Mouse (Mus musculus): ENCODE measurements around the gene Ston2. TPM values are rescaled to one million over a fixed set of nuclear protein-coding genes. Genes with fewer than 3 reads are reported as not detected.

The Ston2 gene
- polyA plus RNA-seq, 1 experiment from 2014 or later: 10.5 TPM

GRCm38 (mm10) chr12:91780531-91780930 lies 7.7 kb downstream of the Ston2 start:
- H3K4me3 ChIP-seq (ENCODE audit: low read depth, low read length): no peak overlapping the region
- no peak overlapping the region for H3K27ac ChIP-seq (ENCODE audit: low read depth, low read length)
- no peaks in the 10 kb centered on the region for H3K27me3 ChIP-seq (ENCODE audit: control insufficient read depth, insufficient read depth, low read length)
- no peaks in the 10 kb centered on the region for H3K36me3 ChIP-seq (ENCODE audit: control insufficient read depth, insufficient read depth, low read length)
- WGBS: 67% methylated on average over 3 of the region's 3 CpGs
- H3K4me2 ChIP-seq (replicated peaks; ENCODE audit: low read depth, low read length): no peak overlapping the region
- H3K4me1 ChIP-seq (replicated peaks; ENCODE audit: control insufficient read depth, insufficient read depth, low read length): no peaks in the 10 kb centered on the region
- no peak overlapping the region for H3K9ac ChIP-seq (ENCODE audit: low read depth, low read length)
- no peaks in the 10 kb centered on the region for H3K9me3 ChIP-seq (ENCODE audit: control insufficient read depth, low read length)
- ATAC-seq (ENCODE audit: low FRiP score) (no peak), DNase-seq (ENCODE audit: low spot score) (no peak)

- under 1% methylated on average over 34 of the region's 35 CpGs for WGBS
- H3K27ac ChIP-seq (ENCODE audit: low read depth, low read length): no peak overlapping the region
- peak overlapping the region; percentile 77 for H3K4me3 ChIP-seq (ENCODE audit: low read depth, low read length)
Measured at GRCm38 (mm10) chr12:91779004-91779365, 9.2 kb downstream of the Ston2 start.

GRCm38 (mm10) chr12:91778211-91779003 lies 9.8 kb downstream of the Ston2 start:
- Histone ChIP-seq H3K36me3 (ENCODE audit: control insufficient read depth, insufficient read depth, low read length) (no peaks in the 10 kb centered on the region), H3K4me3 (ENCODE audit: low read depth, low read length) (peak overlapping the region; percentile 77), H3K27me3 (ENCODE audit: control insufficient read depth, insufficient read depth, low read length) (no peaks in the 10 kb centered on the region), H3K4me2 (replicated peaks; ENCODE audit: low read depth, low read length) (peak overlapping the region; percentile 93), H3K27ac (ENCODE audit: low read depth, low read length) (no peak overlapping the region; the same call in 1 of the 2 replicates), H3K9ac (ENCODE audit: low read depth, low read length) (peak overlapping the region; percentile 48), H3K9me3 (ENCODE audit: control insufficient read depth, low read length) (no peaks in the 10 kb centered on the region), H3K4me1 (replicated peaks; ENCODE audit: control insufficient read depth, insufficient read depth, low read length) (no peaks in the 10 kb centered on the region)
- WGBS: 1% methylated on average over 49 of the region's 51 CpGs
- ATAC-seq (ENCODE audit: low FRiP score) (peak; percentile 91), DNase-seq (ENCODE audit: low spot score) (no peak)

More at GRCm38 (mm10) chr12:91779004-91779365, 9.2 kb downstream of the Ston2 start:
- Histone ChIP-seq H3K27me3 (ENCODE audit: control insufficient read depth, insufficient read depth, low read length) (no peaks in the 10 kb centered on the region), H3K9ac (ENCODE audit: low read depth, low read length) (peak overlapping the region; percentile 48), H3K9me3 (ENCODE audit: control insufficient read depth, low read length) (no peaks in the 10 kb centered on the region), H3K4me2 (replicated peaks; ENCODE audit: low read depth, low read length) (peak overlapping the region; percentile 93), H3K36me3 (ENCODE audit: control insufficient read depth, insufficient read depth, low read length) (no peaks in the 10 kb centered on the region), H3K4me1 (replicated peaks; ENCODE audit: control insufficient read depth, insufficient read depth, low read length) (no peaks in the 10 kb centered on the region)
- DNase-seq (ENCODE audit: low spot score) (peak; percentile 89), ATAC-seq (ENCODE audit: low FRiP score) (peak; percentile 98)

DNA sequence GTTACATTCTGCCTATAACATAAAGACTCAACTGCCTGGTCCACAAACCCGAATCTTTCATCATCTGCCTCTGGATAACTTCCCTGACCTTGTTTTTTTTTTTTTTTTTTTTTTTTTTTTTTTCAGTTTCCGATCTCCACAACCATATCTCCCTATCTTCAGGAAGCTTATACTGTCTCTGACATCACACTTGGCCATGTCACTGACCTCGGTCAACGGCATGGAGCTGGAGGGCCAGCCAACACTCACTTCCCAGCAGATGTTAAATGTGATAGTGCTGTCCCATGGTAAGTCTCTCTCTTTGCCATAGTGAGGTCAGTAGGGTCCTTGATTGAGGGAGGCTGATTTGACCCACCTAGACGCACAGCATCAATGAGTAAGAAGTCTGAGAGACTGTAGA lies 11.8 kb downstream of the Ston2 start:
- Histone ChIP-seq H3K27me3 (ENCODE audit: control insufficient read depth, insufficient read depth, low read length) (no peaks in the 10 kb centered on the region), H3K27ac (ENCODE audit: low read depth, low read length) (no peak overlapping the region), H3K4me1 (replicated peaks; ENCODE audit: control insufficient read depth, insufficient read depth, low read length) (no peaks in the 10 kb centered on the region), H3K36me3 (ENCODE audit: control insufficient read depth, insufficient read depth, low read length) (no peaks in the 10 kb centered on the region), H3K4me3 (ENCODE audit: low read depth, low read length) (no peak overlapping the region), H3K9ac (ENCODE audit: low read depth, low read length) (no peak overlapping the region), H3K4me2 (replicated peaks; ENCODE audit: low read depth, low read length) (no peak overlapping the region), H3K9me3 (ENCODE audit: control insufficient read depth, low read length) (no peaks in the 10 kb centered on the region)
- ATAC-seq (ENCODE audit: low FRiP score) (no peak), DNase-seq (ENCODE audit: low spot score) (no peak)
- 84% methylated on average over 5 of the region's 5 CpGs for WGBS

- Histone ChIP-seq H3K4me3 (ENCODE audit: low read depth, low read length) (no peak overlapping the region), H3K27me3 (ENCODE audit: control insufficient read depth, insufficient read depth, low read length) (no peaks in the 10 kb centered on the region), H3K36me3 (ENCODE audit: control insufficient read depth, insufficient read depth, low read length) (no peaks in the 10 kb centered on the region), H3K4me2 (replicated peaks; ENCODE audit: low read depth, low read length) (no peak overlapping the region), H3K9me3 (ENCODE audit: control insufficient read depth, low read length) (no peaks in the 10 kb centered on the region), H3K4me1 (replicated peaks; ENCODE audit: control insufficient read depth, insufficient read depth, low read length) (no peaks in the 10 kb centered on the region), H3K27ac (ENCODE audit: low read depth, low read length) (no peak overlapping the region), H3K9ac (ENCODE audit: low read depth, low read length) (no peak overlapping the region)
- ATAC-seq (ENCODE audit: low FRiP score): no peak
- DNase-seq (ENCODE audit: low spot score): no peak
- WGBS: 81% methylated on average over 8 of the region's 8 CpGs
Measured at GRCm38 (mm10) chr12:91774811-91775284, 13.3 kb downstream of the Ston2 start.

DNA sequence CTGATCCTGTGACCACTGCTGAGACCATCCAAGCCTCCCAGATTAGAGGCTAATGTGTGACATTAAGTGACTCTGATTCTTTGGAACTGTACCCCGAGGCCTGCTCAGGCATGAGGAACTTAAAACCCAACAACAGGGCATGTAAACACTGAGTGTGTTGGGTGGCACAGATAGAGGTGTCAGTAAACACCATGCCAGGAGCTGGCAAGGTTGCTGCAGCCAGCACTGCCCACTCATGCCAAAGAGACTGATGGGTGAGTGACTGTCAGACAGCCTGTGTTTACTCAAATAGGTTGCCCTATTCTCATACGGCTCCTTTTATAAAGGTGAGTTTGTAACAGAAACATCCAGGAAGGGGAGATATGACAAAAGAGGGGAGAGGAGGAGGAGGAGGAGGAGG lies 19.3 kb downstream of the Ston2 start:
- 92% methylated on average over 1 of the region's 2 CpGs for WGBS
- no peak overlapping the region for H3K4me2 ChIP-seq (replicated peaks; ENCODE audit: low read depth, low read length)
- DNase-seq (ENCODE audit: low spot score) (no peak), ATAC-seq (ENCODE audit: low FRiP score) (no peak)
- no peaks in the 10 kb centered on the region for H3K36me3 ChIP-seq (ENCODE audit: control insufficient read depth, insufficient read depth, low read length)
- H3K27me3 ChIP-seq (ENCODE audit: control insufficient read depth, insufficient read depth, low read length): no peaks in the 10 kb centered on the region
- no peak overlapping the region for H3K9ac ChIP-seq (ENCODE audit: low read depth, low read length)
- H3K9me3 ChIP-seq (ENCODE audit: control insufficient read depth, low read length): no peaks in the 10 kb centered on the region
- H3K4me3 ChIP-seq (ENCODE audit: low read depth, low read length): no peak overlapping the region
- H3K4me1 ChIP-seq (replicated peaks; ENCODE audit: control insufficient read depth, insufficient read depth, low read length): peaks cover 8% of the 10 kb centered on the region; the same call in 1 of the 2 replicates
- H3K27ac ChIP-seq (ENCODE audit: low read depth, low read length): no peak overlapping the region

DNA sequence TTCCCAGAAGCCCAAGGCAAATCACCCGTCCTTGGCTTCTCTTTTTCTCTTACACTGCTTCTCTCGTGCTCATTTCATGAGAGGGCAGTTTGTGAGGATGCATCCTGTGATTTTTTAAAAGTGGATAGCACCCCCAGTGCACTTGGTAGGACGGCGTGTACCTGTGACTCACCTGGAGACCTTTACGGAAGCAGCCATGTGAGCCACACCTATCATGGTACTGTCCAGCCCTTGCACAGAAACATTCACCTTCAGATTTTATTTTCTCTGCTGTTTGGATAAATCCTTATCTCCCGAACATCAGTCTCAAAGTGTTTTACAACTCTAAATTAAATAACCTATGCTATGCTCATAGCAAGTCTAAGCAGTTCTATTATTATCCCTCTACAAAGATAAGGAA lies 20.0 kb downstream of the Ston2 start:
- Histone ChIP-seq H3K9me3 (ENCODE audit: control insufficient read depth, low read length) (no peaks in the 10 kb centered on the region), H3K27ac (ENCODE audit: low read depth, low read length) (no peak overlapping the region), H3K4me1 (replicated peaks; ENCODE audit: control insufficient read depth, insufficient read depth, low read length) (peaks cover 8% of the 10 kb centered on the region; the same call in 1 of the 2 replicates), H3K9ac (ENCODE audit: low read depth, low read length) (no peak overlapping the region), H3K4me2 (replicated peaks; ENCODE audit: low read depth, low read length) (no peak overlapping the region), H3K27me3 (ENCODE audit: control insufficient read depth, insufficient read depth, low read length) (no peaks in the 10 kb centered on the region), H3K4me3 (ENCODE audit: low read depth, low read length) (no peak overlapping the region), H3K36me3 (ENCODE audit: control insufficient read depth, insufficient read depth, low read length) (no peaks in the 10 kb centered on the region)
- 91% methylated on average over 6 of the region's 6 CpGs for WGBS
- ATAC-seq (ENCODE audit: low FRiP score): no peak
- no peak for DNase-seq (ENCODE audit: low spot score)

DNA sequence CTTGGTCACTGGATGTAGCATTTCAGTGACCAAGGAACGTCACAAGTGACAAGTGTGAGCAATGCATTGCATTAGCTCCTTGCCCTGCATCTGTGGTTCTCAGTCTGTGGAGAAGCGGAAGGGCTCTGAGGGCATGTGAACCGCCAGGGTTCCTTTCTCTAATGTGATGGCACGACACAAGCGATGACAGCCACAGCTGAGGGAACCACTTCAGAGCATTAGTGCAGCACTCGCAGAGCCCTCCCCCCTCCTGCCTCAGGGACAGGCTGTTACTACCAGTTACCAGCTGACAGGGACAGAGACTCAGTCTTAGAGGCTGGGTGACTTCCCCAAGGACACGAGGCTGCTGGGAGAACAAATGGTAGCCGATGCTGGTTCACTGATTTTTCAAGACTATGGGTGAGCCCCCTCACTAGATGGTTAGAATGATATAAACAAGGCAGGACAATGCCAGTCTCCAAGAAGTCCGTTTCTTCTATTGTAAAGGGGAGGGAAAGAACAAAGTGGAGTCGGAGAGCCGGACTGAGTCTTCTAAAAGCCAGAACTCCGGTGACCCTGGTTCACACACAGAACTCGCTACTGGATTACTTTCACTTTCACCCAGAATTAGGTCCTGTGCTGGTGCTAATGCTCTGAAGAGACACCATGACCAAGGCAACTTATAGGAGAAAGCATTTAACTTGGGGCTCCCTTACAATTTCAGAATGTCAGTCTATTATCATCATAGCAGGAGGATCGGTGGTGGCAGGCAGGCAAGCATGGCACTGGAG lies 21.7 kb downstream of the Ston2 start:
- H3K4me3 ChIP-seq (ENCODE audit: low read depth, low read length): peak overlapping the region; percentile 12; the same call in 1 of the 2 replicates
- ATAC-seq (ENCODE audit: low FRiP score) (peak; percentile 88), DNase-seq (ENCODE audit: low spot score) (peak; percentile 71)
- H3K27me3 ChIP-seq (ENCODE audit: control insufficient read depth, insufficient read depth, low read length): no peaks in the 10 kb centered on the region
- H3K4me1 ChIP-seq (replicated peaks; ENCODE audit: control insufficient read depth, insufficient read depth, low read length): peaks cover 8% of the 10 kb centered on the region; the same call in 1 of the 2 replicates
- H3K36me3 ChIP-seq (ENCODE audit: control insufficient read depth, insufficient read depth, low read length): no peaks in the 10 kb centered on the region
- peak overlapping the region; percentile 23 for H3K4me2 ChIP-seq (replicated peaks; ENCODE audit: low read depth, low read length)
- no peaks in the 10 kb centered on the region for H3K9me3 ChIP-seq (ENCODE audit: control insufficient read depth, low read length)
- 24% methylated on average over 14 of the region's 14 CpGs for WGBS
- H3K9ac ChIP-seq (ENCODE audit: low read depth, low read length): no peak overlapping the region
- no peak overlapping the region for H3K27ac ChIP-seq (ENCODE audit: low read depth, low read length)
